Comparison of ENCODE assay signal across 20 mouse cellular contexts in the genomic region with DNA sequence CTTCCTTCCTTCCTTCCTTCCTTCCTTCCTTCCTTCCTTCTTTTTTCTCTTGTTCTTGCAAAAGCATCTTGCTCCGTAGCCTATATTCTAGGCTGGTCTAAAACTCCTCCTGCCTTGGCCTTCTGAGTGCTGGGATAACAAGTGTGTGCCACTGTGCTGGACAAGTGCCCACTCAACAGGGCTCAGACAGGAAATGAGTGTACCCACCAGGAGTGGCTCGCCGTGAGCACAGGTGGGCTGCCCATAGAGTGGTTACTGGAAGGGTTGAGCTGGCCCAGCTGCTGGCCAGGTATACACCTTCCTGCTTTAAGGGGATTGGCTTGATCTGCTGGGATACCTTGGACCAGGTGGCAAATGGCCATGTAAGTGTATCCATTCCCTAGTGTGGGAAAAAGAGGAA.
DNase-seq lines count a peak whose midpoint lies in the region; ATAC-seq and TF ChIP-seq lines count a peak whose summit lies in the region.
"Had no signal": no experiment of that assay in that cellular context is flagged by ENCODE, and none has a peak within 500 bp of the region (broad histone marks: within the 10 kb centered on the region; RNA-seq: fewer than 3 reads in every experiment).

No protein-coding gene starts in this region.

- H3K79me2 ChIP-seq in myocyte (ENCODE audit: control insufficient read depth, insufficient read depth): peaks cover 86% of the 10 kb centered on the region

- no peaks in the 10 kb centered on the region for H3K36me3 ChIP-seq in kidney, embryonic 15.5 days
- no peaks in the 10 kb centered on the region for H3K36me3 ChIP-seq in kidney, adult 2 months (ENCODE audit: control insufficient read depth, insufficient read depth, low read length)
- H3K36me3 ChIP-seq in embryonic facial prominence, embryonic 10.5 days (replicated peaks): peaks cover 12% of the 10 kb centered on the region
- H3K36me3 ChIP-seq in myocyte (ENCODE audit: control insufficient read depth, insufficient read depth): no peaks in the 10 kb centered on the region
- H3K36me3 ChIP-seq: hindbrain, embryonic 12.5 days; midbrain, embryonic 12.5 days; neural tube, embryonic 15.5 days had no signal

- no peak overlapping the region for H3ac ChIP-seq in myocyte (ENCODE audit: control insufficient read depth, insufficient read length)

- no peak overlapping the region for H3K4me2 ChIP-seq in kidney, embryonic 15.5 days
- peak overlapping the region; percentile 82 for H3K4me2 ChIP-seq in myocyte (ENCODE audit: low read depth)
- H3K4me2 ChIP-seq: hindbrain, embryonic 12.5 days; neural tube, embryonic 15.5 days had no signal

- peak overlapping the region; percentile 46 for H3K4me3 ChIP-seq in gastrocnemius, adult 2 months
- no peak overlapping the region for H3K4me3 ChIP-seq in kidney, embryonic 15.5 days (replicated peaks)
- no peak overlapping the region for H3K4me3 ChIP-seq in kidney, adult 2 months (ENCODE audit: insufficient read depth, low read depth, low read length)
- H3K4me3 ChIP-seq in embryonic facial prominence, embryonic 10.5 days: no peak overlapping the region
- H3K4me3 ChIP-seq in myocyte: peak overlapping the region; percentile 6
- H3K4me3 ChIP-seq: forebrain, embryonic 12.5 days; hindbrain, embryonic 12.5 days; midbrain, embryonic 12.5 days; neural tube, embryonic 15.5 days had no signal

- TF ChIP-seq POLR2A in kidney, adult 2 months (IDR thresholded peaks at IDR 0.05; ENCODE audit: low read depth, low read length): no peak
- TF ChIP-seq POLR2A in myocyte (IDR thresholded peaks at IDR 0.05; ENCODE audit: insufficient read length, low read depth): no peak

- H3K9ac ChIP-seq in kidney, embryonic 15.5 days: no peak overlapping the region
- H3K9ac ChIP-seq: hindbrain, embryonic 12.5 days; liver, embryonic 14.5 days; midbrain, embryonic 12.5 days; neural tube, embryonic 15.5 days had no signal

- peaks cover 75% of the 10 kb centered on the region for H3K4me1 ChIP-seq in kidney, embryonic 15.5 days
- peaks cover 38% of the 10 kb centered on the region for H3K4me1 ChIP-seq in kidney, adult 2 months (ENCODE audit: control insufficient read depth, insufficient read depth, low read length)
- peaks cover 98% of the 10 kb centered on the region for H3K4me1 ChIP-seq in embryonic facial prominence, embryonic 10.5 days

- no peak for TF ChIP-seq CTCF in gastrocnemius, adult 2 months (IDR thresholded peaks at IDR 0.05)
- TF ChIP-seq CTCF in kidney, adult 2 months (conservative IDR thresholded peaks at IDR 0.05; ENCODE audit: insufficient read depth, insufficient read length, low read depth, low read length): no peak

- intact Hi-C loops in gastrocnemius, adult 2 months (cut with DNase I): loop anchor here (5.0 kb wide), 1 partner anchor 35 kb away; no protein-coding TSS in a partner anchor
- intact Hi-C loops in gastrocnemius, postnatal 36 days (cut with DNase I): loop anchor here (5.0 kb wide), 1 partner anchor 35 kb away; no protein-coding TSS in a partner anchor

- no peak for ATAC-seq in kidney, embryonic 15.5 days (replicated peaks; ENCODE audit: low FRiP score)
- no peak for ATAC-seq in frontal cortex, adult (ENCODE audit: low TSS enrichment)
- ATAC-seq: inflammation-experienced regulatory T-cells, adult 6 months had no signal

- no peaks in the 10 kb centered on the region for H3K9me3 ChIP-seq in kidney, embryonic 15.5 days (replicated peaks)
- no peaks in the 10 kb centered on the region for H3K9me3 ChIP-seq in embryonic facial prominence, embryonic 10.5 days
- H3K9me3 ChIP-seq: forebrain, embryonic 12.5 days; hindbrain, embryonic 12.5 days; midbrain, embryonic 12.5 days; neural tube, embryonic 15.5 days had no signal

- H3K27me3 ChIP-seq in kidney, embryonic 15.5 days: no peaks in the 10 kb centered on the region
- no peaks in the 10 kb centered on the region for H3K27me3 ChIP-seq in kidney, adult 2 months (replicated peaks; ENCODE audit: control insufficient read depth, insufficient read depth, low read length)
- H3K27me3 ChIP-seq in embryonic facial prominence, embryonic 10.5 days (replicated peaks; ENCODE audit: low read depth, poor library complexity, severe bottlenecking): no peaks in the 10 kb centered on the region
- no peaks in the 10 kb centered on the region for H3K27me3 ChIP-seq in myocyte (ENCODE audit: control insufficient read depth, insufficient read depth, insufficient read length)
- H3K27me3 ChIP-seq: CH12.LX; forebrain, embryonic 12.5 days; hindbrain, embryonic 12.5 days; midbrain, embryonic 12.5 days; neural tube, embryonic 15.5 days had no signal

- peak overlapping the region; percentile 84 for H3K27ac ChIP-seq in gastrocnemius, adult 2 months
- H3K27ac ChIP-seq in kidney, embryonic 15.5 days: peak overlapping the region; percentile 94; the same call in 1 of the 2 replicates
- H3K27ac ChIP-seq in kidney, adult 2 months (ENCODE audit: insufficient read depth, low read depth, low read length): no peak overlapping the region
- H3K27ac ChIP-seq in embryonic facial prominence, embryonic 10.5 days (replicated peaks): peak overlapping the region; percentile 79; the same call in 1 of the 2 replicates
- H3K27ac ChIP-seq: hindbrain, embryonic 12.5 days; liver, embryonic 14.5 days had no signal

- WGBS in kidney, embryonic 15.5 days: 74% methylated on average over 3 of the region's 3 CpGs
- 75% methylated on average over 3 of the region's 3 CpGs for whole genome bisulfite sequencing in kidney, adult 2 months
- WGBS in embryonic facial prominence, embryonic 10.5 days: 96% methylated on average over 3 of the region's 3 CpGs

- no peak for DNase-seq in gastrocnemius, adult 2 months
- no peak for DNase-seq in gastrocnemius, postnatal 36 days
- DNase-seq in kidney, adult 2 months: no peak
- DNase-seq in embryonic facial prominence, embryonic 10.5 days (ENCODE audit: low spot score): no peak
- no peak for DNase-seq in adrenal gland, adult 18-20 months (ENCODE audit: low spot score in 2 of 2)
- DNase-seq: adrenal gland, adult 8-10 months; cerebellum, adult 18-20 months; left cerebral cortex, postnatal 4 days; right cerebral cortex, postnatal 25 days; thymus, postnatal 4 days had no signal

TF ChIP-seq in myocyte, 11 proteins besides CTCF, POLR2A, EP300 and RAD21:
- TF ChIP-seq MYOD1 (IDR thresholded peaks at IDR 0.05; ENCODE audit: control insufficient read depth in 1 of 3, insufficient read length in 2 of 3, low read depth in 2 of 3) (peak in 1 of 3 experiments; percentile 40), USF1 (IDR thresholded peaks at IDR 0.05; ENCODE audit: low read depth) (no peak)

Comparison
In these comparisons a context has a peak if more than half of its experiments do, and no peak if none do; other contexts are left out.
1. H3K4me3 ChIP-seq: peak in gastrocnemius, adult 2 months (single experiment) and myocyte (single experiment); none in kidney, embryonic 15.5 days (single experiment), kidney, adult 2 months (single experiment) and embryonic facial prominence, embryonic 10.5 days (single experiment).